Mouse (Mus musculus) telencephalon, adult 2 months (tissue): ENCODE data around the gene Myh14.
A peak's percentile ranks its signal among the peaks of the same experiment; 100 is the strongest.

Experiments
- DNase-seq: peaks from one replicate; pipeline ENCODE4 v3.0.0-alpha.2; 2011; ENCODE audit warnings: low read depth, low spot score

Gene Myh14

DNA sequence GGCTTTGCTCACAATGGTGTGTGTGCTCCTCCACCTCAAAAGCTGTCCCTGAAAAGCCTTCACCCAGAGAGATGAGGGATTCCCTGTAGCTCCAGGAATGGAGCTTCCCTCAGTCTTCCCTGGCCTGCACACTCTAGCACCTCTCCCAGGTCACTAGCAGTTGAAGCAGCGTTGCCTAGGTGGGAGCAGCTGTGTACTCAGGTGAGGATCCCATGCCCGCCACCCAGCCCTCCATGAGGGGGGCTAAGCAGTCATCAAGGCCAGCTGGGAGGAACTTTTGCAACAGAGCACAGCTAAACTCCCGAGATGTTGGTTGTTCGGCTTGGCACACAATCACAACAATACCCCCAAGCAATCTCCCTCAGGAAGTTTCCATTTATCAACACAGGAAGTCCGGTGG is 87.9 kb downstream of the Myh14 start:
- no peak for DNase-seq

DNA sequence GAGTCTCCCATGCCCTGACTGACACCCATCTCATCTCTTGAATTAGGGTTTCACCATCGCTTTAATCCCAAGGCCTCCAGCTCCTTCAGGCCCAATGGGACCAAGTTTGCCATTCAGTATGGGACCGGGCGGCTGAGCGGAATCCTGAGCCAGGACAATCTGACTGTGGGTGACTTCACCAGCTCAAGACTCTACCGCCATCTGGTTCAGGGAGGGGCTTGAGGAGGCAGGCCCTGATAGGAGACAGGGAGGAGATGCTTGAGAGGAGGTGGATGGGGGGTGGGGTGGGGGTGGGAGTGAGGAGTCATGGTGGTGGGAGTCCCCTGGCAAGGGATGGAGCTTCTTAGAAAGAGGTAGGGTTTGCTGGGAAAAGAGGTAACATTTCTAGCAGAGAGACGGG is 89.0 kb downstream of the Myh14 start:
- DNase-seq = no peak

DNA sequence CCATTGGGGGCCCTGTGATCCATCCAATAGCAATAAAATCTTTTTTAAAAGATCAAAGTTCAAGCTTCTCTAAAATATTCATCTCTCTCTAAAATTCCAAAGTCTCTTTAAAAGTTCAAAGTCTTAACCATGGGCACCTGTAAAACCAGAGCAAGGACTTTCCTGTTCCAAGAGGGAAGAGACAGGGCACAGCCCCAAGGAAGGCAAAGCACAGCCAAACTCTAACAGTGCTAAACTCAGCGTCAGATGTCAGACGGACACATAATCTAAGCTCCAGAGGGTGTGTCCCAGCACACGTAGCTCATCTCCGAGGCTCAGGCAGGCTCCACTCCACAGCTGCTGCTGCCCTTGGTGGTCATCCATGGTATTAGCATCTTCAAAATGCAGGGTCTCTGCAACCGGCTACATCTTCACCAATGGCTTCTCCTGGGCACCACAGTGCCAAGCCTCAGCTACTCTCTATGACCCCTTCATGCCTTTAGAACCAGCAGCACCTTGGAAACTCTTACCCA is 94.3 kb downstream of the Myh14 start:
- DNase-seq = no peak

DNA sequence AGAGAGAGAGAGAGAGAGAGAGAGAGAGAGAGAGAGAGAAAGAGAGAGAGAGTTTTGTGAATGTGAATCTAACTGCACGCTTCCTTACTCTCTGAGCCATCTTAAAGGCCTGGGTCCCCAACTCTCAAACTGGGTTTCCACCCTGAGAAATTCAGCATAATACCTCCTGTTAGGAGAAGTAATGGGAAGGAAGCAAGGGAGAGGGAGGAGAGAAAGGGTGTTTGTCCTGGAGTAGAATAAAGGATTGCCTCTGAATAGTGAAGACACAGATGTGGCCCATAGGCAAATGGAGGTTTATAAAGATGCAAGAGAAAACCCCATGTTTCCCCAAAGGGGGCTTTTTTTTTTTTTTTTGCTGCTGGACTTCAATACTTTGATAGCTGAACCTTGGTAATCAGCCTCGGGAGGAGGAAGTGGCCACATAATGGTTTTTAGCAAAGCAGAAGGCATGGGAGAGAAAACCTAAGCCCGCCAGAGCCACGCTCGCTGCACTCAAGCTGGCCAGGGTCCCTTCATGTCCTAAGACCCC is 97.6 kb downstream of the Myh14 start:
- DNase-seq = no peak

DNA sequence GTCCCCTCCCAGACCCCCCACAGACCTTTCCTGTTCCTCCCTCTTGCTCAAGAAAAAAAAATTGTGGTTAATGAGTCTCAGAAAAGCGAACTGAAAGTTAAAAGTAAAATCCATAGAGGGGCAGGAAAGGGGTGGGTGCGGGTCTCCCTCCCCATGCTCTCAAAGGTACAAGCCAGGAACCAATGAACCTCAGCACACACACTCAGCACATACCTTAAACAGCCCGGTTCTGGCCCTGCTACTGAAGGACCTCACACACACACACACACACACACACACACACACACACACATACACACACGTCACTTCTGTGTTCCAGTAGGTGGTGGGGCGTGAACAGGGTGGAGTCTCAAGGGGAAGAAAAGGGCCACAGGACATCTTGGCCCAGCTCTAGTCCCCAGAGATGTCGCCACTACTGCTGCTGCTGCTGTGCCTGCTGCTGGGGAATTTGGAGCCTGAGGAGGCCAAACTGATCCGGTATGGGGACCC is 98.4 kb downstream of the Myh14 start, which contains the start of gene Napsa:
Gene Napsa (plus strand): TSS at position 168 of the 489 bp plus-strand sequence.
- DNase-seq = no peak

DNA sequence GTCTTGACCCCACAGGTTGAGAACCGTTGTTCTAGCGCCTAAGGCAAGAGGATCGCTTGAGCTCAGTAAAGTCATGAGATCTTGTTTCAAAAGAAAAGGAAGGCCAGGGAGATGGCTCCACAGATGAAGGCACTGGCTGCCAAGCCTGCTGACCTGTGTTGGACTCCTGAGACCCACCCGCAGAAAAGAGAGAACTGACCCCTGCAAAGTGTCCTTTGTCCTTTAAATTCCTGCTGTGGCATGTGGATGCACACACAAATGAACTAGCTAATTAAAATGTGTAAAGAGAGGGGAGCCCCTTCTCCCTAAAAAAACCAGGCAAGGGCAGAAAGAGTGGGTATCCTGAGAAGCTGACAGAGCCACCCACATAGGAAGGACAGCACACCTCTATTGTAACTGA is 98.8 kb downstream of the Myh14 start:
- no peak for DNase-seq

DNA sequence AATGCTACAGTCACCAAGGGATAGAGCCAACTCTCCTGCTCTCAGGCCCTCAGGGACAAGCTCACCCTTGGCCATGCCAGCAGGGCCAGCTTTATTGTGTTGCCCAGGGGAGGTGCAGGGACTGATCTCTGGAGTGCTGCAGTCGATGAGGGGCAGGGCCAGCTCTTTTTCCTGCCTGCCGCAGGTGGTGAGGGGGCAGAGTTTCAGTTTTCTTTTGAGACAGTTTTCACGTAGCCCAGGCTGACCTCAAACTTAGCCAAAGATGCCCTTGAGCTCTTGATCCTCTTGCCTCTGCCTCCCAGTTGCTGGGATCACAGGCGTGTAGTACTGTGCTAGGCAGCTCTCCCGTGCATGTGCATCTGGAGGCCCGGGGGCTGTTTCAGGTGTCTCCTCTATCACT is 99.7 kb downstream of the Myh14 start:
- no peak for DNase-seq

DNA sequence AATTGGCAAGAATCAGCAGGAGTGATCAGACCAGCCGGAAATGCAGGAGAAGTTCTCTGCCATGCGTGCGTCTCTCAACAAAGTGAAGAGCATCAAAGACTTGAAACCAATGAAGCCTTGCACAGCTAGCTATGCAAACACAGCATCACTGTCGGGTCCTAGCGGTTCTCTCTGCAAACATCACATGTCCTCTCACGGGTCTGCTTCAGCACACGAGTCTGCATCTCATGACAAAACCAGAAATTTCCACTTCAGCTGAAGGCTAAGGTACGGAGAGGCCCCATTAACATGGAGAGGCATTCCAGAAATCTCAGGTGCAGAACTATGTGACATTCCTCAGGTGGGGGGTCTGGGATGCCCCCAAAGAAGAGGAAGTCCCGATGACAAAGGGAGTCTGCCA is 101.8 kb downstream of the Myh14 start:
- DNase-seq = no peak

DNA sequence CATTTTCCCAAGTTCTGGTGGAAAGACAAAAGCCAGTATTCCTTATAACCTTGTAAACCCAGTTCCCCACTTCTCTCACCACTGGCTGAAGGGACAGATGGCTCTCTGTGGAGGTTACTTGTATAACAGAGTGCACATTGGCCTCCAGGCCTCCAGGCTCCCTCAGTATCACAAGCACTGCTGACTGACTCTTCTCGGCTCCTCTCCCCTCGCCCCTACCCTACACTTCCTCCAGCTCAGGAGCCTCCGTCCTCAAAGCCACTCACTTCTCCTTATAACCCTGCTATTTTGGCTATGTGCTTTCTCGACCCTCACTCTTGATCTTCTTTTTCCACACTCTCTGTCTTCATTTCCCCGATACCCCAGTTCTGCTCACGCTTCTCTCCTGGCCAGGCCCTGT is 105.2 kb downstream of the Myh14 start:
- DNase-seq = no peak

DNA sequence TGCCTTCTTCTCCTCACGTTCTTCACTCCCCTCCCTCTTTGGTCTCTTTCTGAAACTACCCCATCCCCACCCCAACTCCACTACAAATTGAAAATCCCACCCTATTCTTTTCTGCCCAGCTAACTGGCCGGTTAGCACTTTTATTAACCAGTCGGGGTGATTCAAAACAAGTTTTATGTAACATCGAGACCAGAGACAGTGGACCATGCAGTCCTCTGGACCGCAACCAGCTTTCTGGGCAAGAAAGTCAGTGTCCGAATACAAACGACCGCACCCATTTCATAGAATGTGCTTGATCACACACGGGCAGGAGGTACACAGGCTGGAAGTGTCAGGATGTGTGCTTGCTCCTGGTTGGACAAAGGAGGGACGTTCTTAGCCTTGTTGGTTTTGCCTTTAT is 106.2 kb downstream of the Myh14 start:
- DNase-seq = no peak

DNA sequence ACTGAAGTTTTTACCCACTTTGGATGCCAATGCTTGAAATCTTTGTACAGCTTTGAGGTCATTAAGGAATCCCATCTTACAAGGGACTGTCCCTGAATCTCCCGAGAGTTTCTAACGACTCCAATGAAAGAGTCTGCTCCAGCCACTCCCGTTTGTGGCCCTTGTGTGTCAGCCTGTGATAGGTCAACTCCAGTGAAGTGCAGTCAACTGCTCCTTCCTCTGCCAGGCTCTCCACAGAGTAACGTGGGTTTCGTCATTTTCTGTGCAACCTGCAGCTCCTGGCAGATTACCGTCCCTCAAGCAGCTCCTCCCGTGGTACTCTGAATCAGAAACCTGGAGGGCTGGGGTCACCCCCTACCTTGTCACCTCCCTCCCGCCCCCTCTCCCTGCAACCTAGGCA is 107.4 kb downstream of the Myh14 start:
- DNase-seq = no peak

DNA sequence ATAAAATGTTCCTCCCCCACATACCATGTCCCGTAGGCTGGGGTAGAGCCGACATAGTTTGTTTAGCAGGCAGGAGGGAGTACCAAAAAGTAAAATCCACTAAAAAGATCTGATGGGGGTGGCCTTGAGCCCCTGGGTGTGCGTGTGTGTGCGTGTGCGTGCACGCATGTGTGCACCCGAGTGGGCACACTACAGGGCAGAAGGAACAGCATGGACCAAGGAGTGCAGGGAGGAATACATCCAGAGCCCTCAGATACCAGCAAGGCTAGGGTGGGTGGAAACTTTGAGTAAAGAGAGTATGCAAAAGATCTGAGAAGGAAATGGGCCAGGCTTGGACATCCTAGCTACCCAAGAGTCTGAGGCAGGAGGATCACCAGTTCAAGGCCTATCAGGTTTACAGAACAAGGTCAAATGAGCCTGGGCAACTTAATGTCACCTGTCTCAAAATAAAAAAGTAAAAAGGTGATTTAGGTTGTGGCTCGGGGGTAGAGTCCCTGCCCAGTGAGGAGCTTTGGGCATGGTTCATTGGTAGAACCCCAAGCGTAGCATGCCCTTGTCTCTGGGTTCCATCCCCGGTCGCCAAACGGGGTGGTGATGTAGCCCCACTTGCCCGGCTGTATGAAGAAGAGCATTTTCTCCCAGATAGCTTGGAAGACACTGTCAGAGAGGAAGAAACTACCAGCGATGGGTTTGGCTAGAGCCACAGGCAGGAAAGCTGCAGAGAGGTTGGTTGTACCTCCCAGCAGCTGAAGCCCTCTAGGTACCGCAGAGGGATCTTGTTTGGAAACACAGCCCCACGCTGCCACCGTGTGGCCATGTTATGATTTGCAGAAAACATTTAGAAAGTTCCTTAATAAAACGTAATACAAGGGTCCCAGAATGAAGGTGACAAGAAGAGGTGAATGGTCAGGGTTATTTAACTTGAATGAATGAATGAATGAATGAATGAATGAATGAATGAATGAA is 109.9 kb downstream of the Myh14 start:
- peak; percentile 59 for DNase-seq

DNA sequence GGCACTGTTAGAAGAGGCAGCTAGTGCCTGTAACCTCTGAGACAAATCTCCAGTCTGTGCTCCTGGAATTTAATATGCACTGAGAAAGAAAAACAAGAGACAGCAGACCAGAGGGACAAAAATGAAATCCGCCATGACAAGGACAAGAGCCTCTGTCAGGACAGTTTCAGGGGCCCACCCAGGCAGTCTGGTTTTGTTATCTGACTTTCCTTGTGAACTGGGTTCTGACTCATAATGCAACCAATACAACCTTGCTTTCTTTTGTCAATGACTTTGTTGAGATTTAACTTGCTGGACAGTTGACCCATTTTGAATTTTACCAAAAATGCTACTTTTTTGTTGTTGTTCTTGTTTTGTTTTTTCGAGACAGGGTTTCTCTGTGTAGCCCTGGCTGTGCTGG is 113.0 kb downstream of the Myh14 start:
- DNase-seq = no peak
